Mouse (Mus musculus) layer of hippocampus, adult 8-10 months (tissue): ENCODE data around the gene Fbxw21. TPM values are rescaled to one million over a fixed set of nuclear protein-coding genes. Genes with fewer than 3 reads are reported as not detected.
"Not testable (repeated sequence)": the region's sequence is repeated elsewhere in the genome, so short reads cannot be mapped to it uniquely, and the experiment has no call there.

Source experiments
- DNase-seq, 2 experiments: peaks; one replicate each; pipeline ENCODE4 v3.0.0; 2022; ENCODE audit warnings: low spot score in 2 of 2
- total RNA-seq, 4 experiments: library from RNA; stranded (reverse); gene quantifications; 2 replicates each; pipeline ENCODE4 v1.2.4; 2022

Gene Fbxw21
- not detected for total RNA-seq

GRCm38 (mm10) chr9:109161941-109162340 is at the start of gene Fbxw21:
Fbxw21 (minus strand) TSS chr9:109162041.
- DNase-seq: no peak

GRCm38 (mm10) chr9:109201347-109201746 is 39.5 kb upstream of the Fbxw21 start:
- DNase-seq: peak; percentile 4 to 5

GRCm38 (mm10) chr9:109200349-109200748 is 38.5 kb upstream of the Fbxw21 start:
- DNase-seq: no peak

- no peak for DNase-seq
Observed at GRCm38 (mm10) chr9:109199353-109199752, 37.5 kb upstream of the Fbxw21 start.

GRCm38 (mm10) chr9:109195875-109196274 is 34.0 kb upstream of the Fbxw21 start, which contains the start of gene Fbxw13:
Fbxw13 (minus strand) TSS chr9:109195975.
- not testable (repeated sequence) for DNase-seq

- no peak for DNase-seq
Observed at GRCm38 (mm10) chr9:109177208-109177607, 15.4 kb upstream of the Fbxw21 start.

- no peak for DNase-seq
Observed at GRCm38 (mm10) chr9:109176301-109176700, 14.5 kb upstream of the Fbxw21 start.

GRCm38 (mm10) chr9:109167316-109167715 is 5.5 kb upstream of the Fbxw21 start:
- DNase-seq: no peak

- DNase-seq: not testable (repeated sequence)
Observed at GRCm38 (mm10) chr9:109140414-109140813, 21.4 kb downstream of the Fbxw21 start.

- DNase-seq: no peak
Observed at GRCm38 (mm10) chr9:109130076-109130475, 31.8 kb downstream of the Fbxw21 start.

- DNase-seq: no peak
Observed at GRCm38 (mm10) chr9:109128211-109128610, 33.6 kb downstream of the Fbxw21 start.

- no peak for DNase-seq
Observed at GRCm38 (mm10) chr9:109127076-109127475, 34.8 kb downstream of the Fbxw21 start.

GRCm38 (mm10) chr9:109125481-109125880 is 36.4 kb downstream of the Fbxw21 start:
- no peak for DNase-seq

- DNase-seq: no peak
Observed at GRCm38 (mm10) chr9:109125043-109125442, 36.8 kb downstream of the Fbxw21 start.

- DNase-seq: no peak
Observed at GRCm38 (mm10) chr9:109124164-109124563, 37.7 kb downstream of the Fbxw21 start.

GRCm38 (mm10) chr9:109123266-109123665 is 38.6 kb downstream of the Fbxw21 start:
- DNase-seq: no peak

- no peak for DNase-seq
Observed at GRCm38 (mm10) chr9:109122553-109123085, 39.2 kb downstream of the Fbxw21 start.

GRCm38 (mm10) chr9:109120956-109121355 is 40.9 kb downstream of the Fbxw21 start:
- no peak for DNase-seq

GRCm38 (mm10) chr9:109119571-109119970 is 42.3 kb downstream of the Fbxw21 start:
- no peak for DNase-seq

GRCm38 (mm10) chr9:109118106-109118505 is 43.7 kb downstream of the Fbxw21 start:
- no peak for DNase-seq

GRCm38 (mm10) chr9:109116205-109116604 is 45.6 kb downstream of the Fbxw21 start:
- no peak for DNase-seq

- no peak for DNase-seq
Observed at GRCm38 (mm10) chr9:109114871-109115270, 47.0 kb downstream of the Fbxw21 start.

GRCm38 (mm10) chr9:109114276-109114675 is 47.6 kb downstream of the Fbxw21 start:
- no peak for DNase-seq

GRCm38 (mm10) chr9:109113331-109113730 is 48.5 kb downstream of the Fbxw21 start:
- DNase-seq: no peak
